Mouse (Mus musculus) macrophage (primary cell): Measurements from ENCODE around the gene Gria4. TPM values are rescaled to one million over a fixed set of nuclear protein-coding genes. Genes with fewer than 3 reads are reported as not detected.
"Not testable (repeated sequence)": the region's sequence is repeated elsewhere in the genome, so short reads cannot be mapped to it uniquely, and the experiment has no call there.

Experiments
- H3K27ac ChIP-seq: fragments of 350-480 bp; formaldehyde crosslinking; 2 replicates; pipeline ENCODE4 v1.9.0; 2021
- H3K36me3 ChIP-seq: fragments of 350-480 bp; formaldehyde crosslinking; 2 replicates; pipeline ENCODE4 v1.9.0; 2021; ENCODE audit errors: inconsistent target
- H3K4me3 ChIP-seq: fragments of 350-480 bp; formaldehyde crosslinking; 2 replicates; pipeline ENCODE4 v1.9.0; 2021; ENCODE audit errors: inconsistent target
- H3K79me2 ChIP-seq: fragments of 350-480 bp; formaldehyde crosslinking; 2 replicates; pipeline ENCODE4 v1.9.0; 2021; ENCODE audit errors: inconsistent target
- WGBS: methylation state at CpG from one replicate; pipeline ENCODE4 v1.1.7; 2026; ENCODE audit warnings: inconsistent platforms; ENCODE audit not compliant: missing documents; 5-methylcytosine and 5-hydroxymethylcytosine counted together
- polyA plus RNA-seq: library from polyadenylated mRNA; stranded (reverse); fragments of 250-400 nt; gene quantifications from 3 replicates; pipeline ENCODE4 v1.2.4, GENCODE M21; 2018; ENCODE audit warnings: inconsistent platforms
- total RNA-seq, 78 experiments: library from RNA; depleted of rRNA; stranded (reverse); fragments of 250-400 nt; gene quantifications; 1 replicate in 9 of 78; 2 replicates in 24 of 78; 3 replicates in 43 of 78; 4 replicates in 2 of 78; pipeline ENCODE4 v1.2.4; 2018; ENCODE audit warnings: inconsistent platforms in 56 of 78

Gene Gria4
- total RNA-seq (2018; cell fraction: chromatin; rRNA removed), result under 1 TPM in 1 of 26 experiments, not detected in 25; 0.25 TPM
- not detected for total RNA-seq (2018; cell fraction: cytosol; rRNA removed)
- total RNA-seq (2018; cell fraction: nucleus; rRNA removed), result not detected
- not detected in 3 replicates for polyA plus RNA-seq

- Histone ChIP-seq H3K4me3 (no peak within 1 kb of the TSS), H3K79me2 (no peaks in the 10 kb centered on the region), H3K27ac (no peak within 1 kb of the TSS), H3K36me3 (no peaks in the 10 kb centered on the region)
- 6% methylated on average over 46 of the region's 46 CpGs for WGBS
These were observed at the start of gene Gria4 for GRCm38 (mm10) chr9:4795544-4796288. Gene Gria4 (minus strand): TSS chr9:4796234.

- H3K27ac ChIP-seq, H3K36me3 ChIP-seq, H3K4me3 ChIP-seq, H3K79me2 ChIP-seq: not testable (repeated sequence)
- whole genome bisulfite sequencing, result 76% methylated on average over 2 of the region's 2 CpGs
These were observed 14.9 kb upstream of the Gria4 start for GRCm38 (mm10) chr9:4810941-4811340.

DNA sequence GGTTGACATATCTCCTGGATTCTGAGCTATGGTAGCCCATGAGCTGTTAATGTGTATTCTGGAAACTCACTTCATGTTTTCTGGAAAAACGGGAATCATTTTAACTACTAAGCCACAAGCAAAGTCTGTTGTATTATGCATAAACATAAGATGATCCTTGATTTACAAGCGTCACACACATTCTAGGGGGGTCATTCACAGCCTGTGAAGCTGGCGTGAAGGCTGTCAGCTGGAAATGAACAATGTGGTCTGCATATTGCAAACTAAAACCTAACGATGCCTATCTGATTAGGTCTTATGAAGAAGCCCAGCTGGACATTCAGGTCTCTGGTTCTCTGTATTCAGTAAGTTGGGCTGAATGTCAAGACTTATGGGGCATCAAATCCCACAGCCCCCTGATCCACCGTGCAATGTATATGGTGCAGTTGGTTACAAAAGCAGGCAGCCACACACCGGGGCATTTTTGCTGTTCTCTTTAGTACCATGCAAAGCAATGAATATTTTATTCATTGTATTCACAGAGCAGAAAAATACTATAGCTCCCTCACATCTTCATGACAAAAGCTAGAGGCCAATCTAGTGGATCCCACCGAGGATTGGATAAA is 7.2 kb upstream of the Gria4 start:
- H3K36me3 ChIP-seq, result no peaks in the 10 kb centered on the region
- H3K4me3 ChIP-seq, result no peak overlapping the region
- WGBS, result 81% methylated on average over 7 of the region's 7 CpGs
- H3K27ac ChIP-seq, result no peak overlapping the region
- no peaks in the 10 kb centered on the region for H3K79me2 ChIP-seq

- H3K79me2 ChIP-seq, result no peaks in the 10 kb centered on the region
- H3K36me3 ChIP-seq, result no peaks in the 10 kb centered on the region
- no peak overlapping the region for H3K4me3 ChIP-seq
- 84% methylated on average over 2 of the region's 2 CpGs for WGBS
- H3K27ac ChIP-seq, result no peak overlapping the region
These were observed 1.4 kb upstream of the Gria4 start for GRCm38 (mm10) chr9:4797396-4797795.

- H3K27ac ChIP-seq, result no peak overlapping the region
- no peak overlapping the region for H3K4me3 ChIP-seq
- WGBS, result 0% methylated on average over 4 of the region's 4 CpGs
- H3K79me2 ChIP-seq, result no peaks in the 10 kb centered on the region
- no peaks in the 10 kb centered on the region for H3K36me3 ChIP-seq
These were observed 233 bp upstream of the Gria4 start for GRCm38 (mm10) chr9:4796289-4796645.

DNA sequence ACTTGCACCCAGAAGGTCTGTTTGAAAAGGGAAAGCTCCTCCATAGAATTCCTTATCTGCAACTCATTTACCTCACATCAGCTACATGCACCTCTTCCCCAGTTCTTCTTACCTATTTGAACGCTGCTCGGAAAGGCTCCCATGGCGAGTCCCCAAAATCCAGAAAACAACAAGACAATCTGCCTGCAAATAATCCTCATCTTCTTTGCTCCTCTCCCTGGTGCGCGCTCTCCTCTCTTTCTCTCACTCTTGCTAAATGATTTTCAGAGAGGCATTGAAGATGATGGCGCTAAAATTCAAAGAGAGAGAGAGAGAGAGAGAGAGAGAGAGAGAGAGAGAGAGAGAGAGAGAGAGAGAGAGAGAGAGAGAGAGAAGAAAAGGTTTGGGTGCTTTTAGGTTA is 959 bp downstream of the Gria4 start:
- Histone ChIP-seq H3K79me2 (no peaks in the 10 kb centered on the region), H3K4me3 (no peak overlapping the region), H3K27ac (no peak overlapping the region), H3K36me3 (no peaks in the 10 kb centered on the region)
- WGBS, result 9% methylated on average over 5 of the region's 6 CpGs

- H3K4me3 ChIP-seq, result no peak overlapping the region
- no peak overlapping the region for H3K27ac ChIP-seq
- WGBS, result 56% methylated on average over 10 of the region's 10 CpGs
- H3K79me2 ChIP-seq, result no peaks in the 10 kb centered on the region
- no peaks in the 10 kb centered on the region for H3K36me3 ChIP-seq
These were observed 1.6 kb downstream of the Gria4 start for GRCm38 (mm10) chr9:4794411-4794810.

DNA sequence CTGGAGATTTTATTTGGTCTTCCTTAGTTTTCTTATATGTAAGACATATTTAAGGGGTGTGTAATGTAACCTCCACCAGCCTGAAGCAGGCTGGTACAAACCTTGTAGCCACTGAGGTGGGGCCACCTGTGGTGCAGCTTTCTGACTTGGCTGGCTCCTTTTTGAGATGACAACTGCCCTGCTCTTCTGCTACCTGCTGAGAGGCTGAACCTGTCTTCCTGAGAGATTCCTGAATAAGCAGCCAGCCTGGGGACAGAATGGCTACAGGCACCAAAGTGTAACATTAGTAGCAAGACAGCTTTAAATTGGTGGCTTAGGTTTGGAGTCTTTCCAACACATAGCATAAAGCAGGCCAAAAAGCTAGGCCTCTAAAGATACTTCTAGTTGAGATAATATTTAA is 46.6 kb downstream of the Gria4 start:
- H3K79me2 ChIP-seq, H3K36me3 ChIP-seq, H3K27ac ChIP-seq, H3K4me3 ChIP-seq: not testable (repeated sequence)

DNA sequence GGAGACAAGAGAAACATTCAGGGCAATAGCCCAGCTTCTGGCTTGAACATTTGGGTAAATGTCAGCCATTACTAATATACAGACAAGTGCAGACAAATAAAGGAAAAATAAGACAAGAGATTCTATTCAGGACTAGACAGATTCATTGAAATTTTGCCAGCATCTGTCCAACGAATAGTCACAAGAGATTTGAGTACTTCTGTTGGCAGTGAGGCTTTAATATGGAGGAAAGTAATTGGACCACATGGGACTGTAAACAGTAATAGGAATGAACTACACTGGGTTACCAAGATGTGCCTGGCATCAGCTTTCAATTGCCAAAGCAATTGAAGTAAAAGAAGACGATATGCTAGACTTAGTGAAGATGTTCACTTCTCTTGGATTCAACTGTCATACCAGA is 81.9 kb downstream of the Gria4 start:
- Histone ChIP-seq H3K27ac (no peak overlapping the region), H3K36me3 (no peaks in the 10 kb centered on the region), H3K79me2 (no peaks in the 10 kb centered on the region), H3K4me3 (no peak overlapping the region)
- 70% methylated on average over 2 of the region's 2 CpGs for WGBS

DNA sequence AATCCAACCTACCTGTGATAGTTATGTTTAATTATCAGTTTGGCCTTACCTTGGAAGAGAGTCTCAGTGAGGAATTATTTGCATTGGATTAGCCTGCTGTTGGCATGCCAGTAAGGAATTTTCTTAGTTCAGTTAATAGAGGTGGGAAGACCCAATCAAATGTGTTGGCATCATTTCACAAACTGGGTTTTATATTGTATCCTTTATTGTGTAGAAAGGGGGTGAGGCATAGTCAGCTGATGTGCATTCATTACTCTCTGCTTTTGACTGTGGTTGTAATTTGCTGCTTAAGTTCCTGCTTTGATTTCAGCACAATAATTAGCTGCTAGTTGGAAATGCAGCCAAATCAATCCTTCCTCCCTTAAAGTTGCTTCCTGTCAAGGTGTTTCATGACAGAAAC is 83.7 kb downstream of the Gria4 start:
- Histone ChIP-seq H3K36me3 (no peaks in the 10 kb centered on the region), H3K27ac (no peak overlapping the region), H3K4me3 (no peak overlapping the region), H3K79me2 (no peaks in the 10 kb centered on the region)

GRCm38 (mm10) chr9:4687149-4687548 is 108.9 kb downstream of the Gria4 start:
- 92% methylated on average over 1 of the region's 1 CpGs for WGBS
- Histone ChIP-seq H3K79me2 (no peaks in the 10 kb centered on the region), H3K27ac (no peak overlapping the region), H3K4me3 (no peak overlapping the region), H3K36me3 (no peaks in the 10 kb centered on the region)

GRCm38 (mm10) chr9:4680244-4680643 is 115.8 kb downstream of the Gria4 start:
- Histone ChIP-seq H3K4me3 (no peak overlapping the region), H3K36me3 (no peaks in the 10 kb centered on the region), H3K27ac (no peak overlapping the region), H3K79me2 (no peaks in the 10 kb centered on the region)
- WGBS, result 92% methylated on average over 2 of the region's 2 CpGs

GRCm38 (mm10) chr9:4679099-4679498 is 116.9 kb downstream of the Gria4 start:
- 79% methylated on average over 1 of the region's 1 CpGs for WGBS
- no peak overlapping the region for H3K27ac ChIP-seq
- H3K4me3 ChIP-seq, result no peak overlapping the region
- no peaks in the 10 kb centered on the region for H3K36me3 ChIP-seq
- no peaks in the 10 kb centered on the region for H3K79me2 ChIP-seq

DNA sequence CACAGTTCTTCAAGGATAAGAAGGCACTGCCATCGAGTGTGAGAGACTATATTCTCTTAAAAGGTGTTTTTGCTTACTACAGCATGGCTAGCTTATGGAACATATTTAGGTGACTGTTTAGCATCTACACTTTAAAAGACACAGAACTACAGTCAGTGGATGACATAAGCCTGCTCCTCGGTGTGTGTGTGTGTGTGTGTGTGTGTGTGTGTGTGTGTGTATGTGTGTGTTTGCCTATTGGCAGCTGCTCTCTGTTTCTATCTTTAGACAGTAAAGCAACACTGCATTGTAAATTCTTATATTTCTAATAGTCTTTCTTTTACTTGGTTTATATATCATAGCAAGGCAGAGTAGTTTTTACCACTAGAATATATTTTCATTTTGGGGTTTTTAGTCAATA is 130.3 kb downstream of the Gria4 start:
- Histone ChIP-seq H3K4me3 (no peak overlapping the region), H3K36me3 (no peaks in the 10 kb centered on the region), H3K27ac (no peak overlapping the region), H3K79me2 (no peaks in the 10 kb centered on the region)
- 72% methylated on average over 2 of the region's 2 CpGs for WGBS

DNA sequence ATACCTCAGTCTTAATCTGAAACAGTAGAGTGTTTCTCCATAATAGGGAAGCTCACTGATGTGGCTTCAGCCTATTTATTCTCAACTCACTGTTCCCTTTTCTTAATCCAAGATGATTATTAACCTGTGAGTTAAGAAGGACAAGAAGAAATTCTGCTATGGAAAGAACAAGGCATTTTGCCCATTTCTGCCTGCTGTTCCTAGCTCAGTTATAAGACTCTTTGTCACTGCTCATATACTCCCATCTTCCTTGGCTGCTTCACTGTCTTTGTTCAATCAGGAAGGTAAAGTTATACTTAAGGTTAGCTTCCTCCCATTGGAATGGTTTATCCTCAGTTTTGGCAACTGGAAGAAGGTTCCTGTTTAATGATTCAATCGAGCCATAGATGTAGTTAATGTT is 133.6 kb downstream of the Gria4 start:
- 55% methylated on average over 1 of the region's 1 CpGs for WGBS
- H3K79me2 ChIP-seq, result no peaks in the 10 kb centered on the region
- no peak overlapping the region for H3K27ac ChIP-seq
- no peak overlapping the region for H3K4me3 ChIP-seq
- no peaks in the 10 kb centered on the region for H3K36me3 ChIP-seq

- Histone ChIP-seq H3K27ac (no peak overlapping the region), H3K79me2 (no peaks in the 10 kb centered on the region), H3K4me3 (no peak overlapping the region), H3K36me3 (no peaks in the 10 kb centered on the region)
These were observed 137.1 kb downstream of the Gria4 start for GRCm38 (mm10) chr9:4658951-4659350.
